Mouse (Mus musculus) E14TG2a.4 (cell line): ENCODE measurements around the gene G430095P16Rik.

Source experiments
- CTCF ChIP-seq: conservative IDR thresholded peaks from 2 replicates; pipeline ENCODE4 v1.5.1; 2014; ENCODE audit warnings: low read length
- NANOG ChIP-seq: IDR thresholded peaks from 2 replicates; pipeline ENCODE4 v1.6.1; 2014; ENCODE audit warnings: borderline replicate concordance, low read length, mixed read lengths
- POU5F1 ChIP-seq: IDR thresholded peaks from 2 replicates; pipeline ENCODE4 v1.6.1; 2014; ENCODE audit warnings: low read length, borderline replicate concordance

DNA sequence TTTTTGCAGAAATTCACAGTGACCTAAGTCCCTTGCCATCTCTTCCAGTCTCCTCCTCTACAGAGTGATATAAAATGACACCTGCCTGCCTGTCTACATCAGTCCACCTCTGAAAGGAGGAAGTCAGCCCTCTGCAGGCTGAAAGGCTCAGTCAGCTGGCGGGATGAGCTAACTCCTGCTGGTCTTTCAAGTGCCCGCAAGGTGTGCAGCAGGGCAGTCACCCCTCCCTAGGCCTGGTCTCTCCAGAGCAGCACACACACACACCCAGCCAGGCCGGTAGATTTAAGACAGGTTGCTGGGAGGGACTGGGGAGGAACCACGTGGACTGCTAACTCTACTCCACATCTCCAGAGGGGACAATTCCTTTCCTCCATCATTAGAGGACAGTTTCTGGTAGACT is 41.3 kb downstream of the G430095P16Rik start:
- TF ChIP-seq CTCF (no peak), NANOG (no peak), POU5F1 (no peak)
